Mouse (Mus musculus): ENCODE data around the gene Olfr147. TPM values are rescaled to one million over a fixed set of nuclear protein-coding genes. Genes with fewer than 3 reads are reported as not detected.
"Not testable (repeated sequence)": the region's sequence is repeated elsewhere in the genome, so short reads cannot be mapped to it uniquely, and the experiment has no call there.

The Olfr147 gene
- polyA plus RNA-seq (2012; ENCODE audit: insufficient read depth, insufficient read length, missing spikeins): not detected in 2 replicates

DNA sequence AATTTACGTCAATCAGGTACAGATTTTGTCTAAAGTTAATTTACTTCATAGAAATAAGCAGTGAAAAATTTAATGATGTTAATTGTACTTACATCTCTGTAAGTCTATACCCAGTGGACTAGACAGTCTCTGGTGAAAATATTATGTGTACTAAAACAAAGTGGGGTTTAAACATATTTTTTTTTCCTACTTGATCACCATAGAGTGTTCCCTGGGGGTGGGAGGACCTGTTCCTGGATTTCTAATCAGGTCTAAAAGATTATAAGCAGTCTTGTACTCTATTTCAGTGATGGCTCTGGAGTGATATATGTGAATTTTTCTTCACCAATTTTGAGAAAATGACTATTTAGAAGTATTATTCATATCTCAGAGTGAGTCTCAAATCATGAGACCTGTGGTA, at the start of gene Olfr147:
Gene Olfr147, plus strand, starts transcription at position 301 of the 400 bp plus-strand sequence.
- Histone ChIP-seq H3K4me3 (ENCODE audit: insufficient read depth, low read length) (no peak within 1 kb of the TSS), H3K4me1 (ENCODE audit: control insufficient read depth, insufficient read depth, low read length) (no peaks in the 10 kb centered on the region), H3K27ac (ENCODE audit: insufficient read depth, low read depth, low read length) (no peak within 1 kb of the TSS)
- no peak for TF ChIP-seq CTCF (IDR thresholded peaks at IDR 0.05; ENCODE audit: low read depth, low read length)
- TF ChIP-seq POLR2A (IDR thresholded peaks at IDR 0.05; ENCODE audit: borderline replicate concordance, low read depth, low read length): no peak

DNA sequence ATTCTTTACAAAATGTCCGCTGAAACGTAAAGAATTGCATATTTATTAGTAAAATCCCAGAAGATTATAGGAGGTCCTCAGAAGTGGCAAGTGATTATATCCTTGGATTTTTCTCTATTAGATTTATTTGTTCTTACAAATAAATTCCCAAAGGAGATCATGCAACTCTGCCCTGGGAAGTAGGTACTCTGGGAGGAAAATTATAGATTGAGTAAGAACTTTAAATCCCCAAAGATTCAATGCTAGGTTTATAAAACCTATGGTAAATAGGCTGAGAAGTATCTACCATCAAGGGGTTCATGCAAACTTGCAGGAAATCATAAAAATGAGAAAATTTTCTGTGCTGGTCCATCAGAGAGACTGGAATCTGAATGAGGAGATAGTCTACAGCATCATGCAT, 34.9 kb upstream of the Olfr147 start, which contains the start of gene Olfr250:
Gene Olfr250, plus strand, starts transcription at position 301 of the 400 bp plus-strand sequence.
- Histone ChIP-seq H3K27ac (ENCODE audit: insufficient read depth, low read depth, low read length) (no peak within 1 kb of the TSS), H3K4me1 (ENCODE audit: control insufficient read depth, insufficient read depth, low read length) (no peaks in the 10 kb centered on the region), H3K4me3 (ENCODE audit: insufficient read depth, low read length) (no peak within 1 kb of the TSS)
- TF ChIP-seq CTCF (IDR thresholded peaks at IDR 0.05; ENCODE audit: low read depth, low read length) (no peak), POLR2A (IDR thresholded peaks at IDR 0.05; ENCODE audit: borderline replicate concordance, low read depth, low read length) (no peak)

DNA sequence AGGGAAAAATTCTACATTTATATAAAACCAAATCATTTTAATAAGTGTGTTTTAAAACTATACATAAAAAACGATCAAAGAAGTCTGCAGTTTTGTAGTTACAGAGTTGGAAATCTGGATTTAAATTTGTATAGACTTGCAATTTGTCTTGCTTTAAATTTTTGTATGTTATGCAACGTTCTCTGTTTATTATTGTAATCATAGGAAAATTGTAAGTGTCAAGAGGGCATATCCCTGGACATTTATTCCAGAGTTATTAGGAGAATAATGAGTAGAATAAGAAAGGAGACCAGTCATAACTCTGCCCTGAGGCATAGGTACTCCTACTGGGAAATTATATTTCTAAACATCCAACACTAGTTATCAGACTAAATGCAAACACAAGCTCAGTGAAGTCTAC, 24.7 kb upstream of the Olfr147 start, which contains the start of gene Olfr251:
Gene Olfr251, plus strand, starts transcription at position 301 of the 400 bp plus-strand sequence.
- TF ChIP-seq POLR2A (IDR thresholded peaks at IDR 0.05; ENCODE audit: borderline replicate concordance, low read depth, low read length): no peak
- no peak for TF ChIP-seq CTCF (IDR thresholded peaks at IDR 0.05; ENCODE audit: low read depth, low read length)
- H3K4me3 ChIP-seq (ENCODE audit: insufficient read depth, low read length): no peak within 1 kb of the TSS
- H3K4me1 ChIP-seq (ENCODE audit: control insufficient read depth, insufficient read depth, low read length): no peaks in the 10 kb centered on the region
- H3K27ac ChIP-seq (ENCODE audit: insufficient read depth, low read depth, low read length): no peak within 1 kb of the TSS

DNA sequence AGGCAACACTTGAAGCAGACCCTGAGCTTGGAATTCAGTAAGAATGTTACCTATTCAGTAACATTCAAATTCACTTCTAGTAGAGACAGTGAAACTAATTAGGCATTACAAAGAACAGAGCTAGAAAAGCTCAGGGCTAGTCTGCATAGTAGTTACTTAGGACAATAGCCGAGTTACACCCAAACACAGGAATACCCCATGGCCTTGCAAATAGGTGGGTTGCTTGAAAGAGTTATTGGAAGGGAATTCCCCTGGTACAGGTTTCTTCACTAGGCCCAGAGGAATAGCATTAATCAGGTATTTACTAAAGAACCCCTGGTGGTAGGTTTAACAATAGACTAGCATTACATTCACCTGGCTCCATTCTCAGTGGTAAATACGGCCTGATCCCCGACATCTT, 6.0 kb downstream of the Olfr147 start:
- not testable (repeated sequence) for H3K4me1 ChIP-seq (ENCODE audit: control insufficient read depth, insufficient read depth, low read length); H3K4me3 ChIP-seq (ENCODE audit: insufficient read depth, low read length); H3K27ac ChIP-seq (ENCODE audit: insufficient read depth, low read depth, low read length)

DNA sequence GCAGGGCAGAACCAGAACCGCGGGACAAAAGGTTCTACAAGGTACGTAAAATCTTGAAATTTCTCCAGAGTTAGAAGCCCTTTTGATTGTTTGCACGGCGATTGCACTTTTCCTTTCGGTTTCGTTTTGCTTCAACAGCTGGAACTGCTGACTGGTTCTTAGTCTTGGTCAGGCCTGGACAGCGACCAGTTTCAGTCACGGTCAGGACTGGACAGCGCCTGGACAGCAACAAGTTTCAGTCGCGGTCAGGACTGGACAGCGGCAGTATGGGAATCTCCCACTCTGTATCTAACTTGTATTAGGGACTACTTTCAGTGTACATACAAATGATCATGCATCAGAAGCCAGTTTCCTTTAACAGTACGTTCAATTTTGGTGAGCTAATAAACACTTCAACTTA, 12.0 kb downstream of the Olfr147 start:
- not testable (repeated sequence) for H3K27ac ChIP-seq (ENCODE audit: insufficient read depth, low read depth, low read length); H3K4me3 ChIP-seq (ENCODE audit: insufficient read depth, low read length); H3K4me1 ChIP-seq (ENCODE audit: control insufficient read depth, insufficient read depth, low read length)

DNA sequence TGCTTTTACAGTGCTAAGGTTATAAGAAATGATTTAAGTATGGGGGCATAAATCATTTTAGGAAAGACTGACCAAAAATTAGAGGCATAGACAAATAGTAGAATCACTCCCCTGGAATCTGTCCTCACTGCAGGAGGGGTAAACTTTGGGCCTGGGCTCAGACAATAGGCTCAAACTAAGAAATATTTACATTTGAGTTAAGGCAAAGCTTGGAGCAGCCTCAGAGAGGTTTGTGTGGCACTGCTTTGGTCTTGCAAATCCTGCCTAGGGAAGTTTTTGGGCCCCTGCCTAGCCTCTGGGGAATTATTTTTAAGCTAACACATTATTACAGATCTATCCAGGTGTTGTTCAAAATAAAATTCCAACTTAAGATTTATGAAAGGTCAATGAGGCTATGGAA, 22.3 kb downstream of the Olfr147 start:
- Histone ChIP-seq H3K27ac (ENCODE audit: insufficient read depth, low read depth, low read length) (no peak overlapping the region), H3K4me1 (ENCODE audit: control insufficient read depth, insufficient read depth, low read length) (no peaks in the 10 kb centered on the region), H3K4me3 (ENCODE audit: insufficient read depth, low read length) (no peak overlapping the region)
- no peak for TF ChIP-seq CTCF (IDR thresholded peaks at IDR 0.05; ENCODE audit: low read depth, low read length)
- no peak for TF ChIP-seq POLR2A (IDR thresholded peaks at IDR 0.05; ENCODE audit: borderline replicate concordance, low read depth, low read length)

DNA sequence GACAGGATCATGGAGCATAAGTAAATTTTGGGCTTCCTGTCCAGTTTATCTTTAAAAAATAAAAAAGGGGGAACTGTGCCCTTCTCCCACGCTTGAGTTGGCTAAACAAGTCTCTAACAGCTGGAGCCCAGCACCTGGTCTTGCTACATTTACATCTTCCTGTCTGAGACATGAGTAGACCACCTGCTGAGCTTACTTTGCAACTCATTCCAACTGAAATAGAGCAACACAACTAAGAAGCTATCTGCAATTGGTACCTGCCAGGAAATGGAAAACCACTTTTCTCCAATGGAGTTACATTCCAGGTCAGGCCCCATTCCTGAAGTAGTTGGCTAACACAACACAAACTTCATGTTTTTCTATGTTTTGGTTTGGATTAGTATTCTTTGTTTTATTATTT, 25.5 kb downstream of the Olfr147 start:
- no peak for TF ChIP-seq POLR2A (IDR thresholded peaks at IDR 0.05; ENCODE audit: borderline replicate concordance, low read depth, low read length)
- TF ChIP-seq CTCF (IDR thresholded peaks at IDR 0.05; ENCODE audit: low read depth, low read length): no peak
- H3K4me3 ChIP-seq (ENCODE audit: insufficient read depth, low read length): no peak overlapping the region
- no peak overlapping the region for H3K27ac ChIP-seq (ENCODE audit: insufficient read depth, low read depth, low read length)
- H3K4me1 ChIP-seq (ENCODE audit: control insufficient read depth, insufficient read depth, low read length): no peaks in the 10 kb centered on the region

DNA sequence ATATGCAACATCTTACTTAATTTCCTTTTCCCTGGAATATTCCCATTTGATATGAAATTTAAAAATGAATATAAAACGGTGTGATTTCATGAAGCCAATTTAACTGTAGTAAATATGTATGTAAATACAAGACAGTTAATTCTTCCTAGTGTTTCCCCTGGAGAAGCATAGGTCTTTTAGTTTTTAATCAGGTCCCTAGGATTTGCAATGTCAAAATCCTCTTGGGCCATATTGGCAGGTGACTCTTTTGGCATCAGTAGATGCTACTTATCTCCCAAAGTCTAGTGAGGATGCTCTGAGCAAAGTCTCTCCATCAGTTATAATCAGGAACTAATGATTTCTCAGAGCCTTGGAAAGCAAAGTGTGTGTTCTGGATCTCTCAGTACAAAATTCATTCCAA, 27.7 kb downstream of the Olfr147 start, which contains the start of gene Olfr901:
Gene Olfr901, plus strand, starts transcription at position 301 of the 400 bp plus-strand sequence.
- no peak within 1 kb of the TSS for H3K4me3 ChIP-seq (ENCODE audit: insufficient read depth, low read length)
- H3K4me1 ChIP-seq (ENCODE audit: control insufficient read depth, insufficient read depth, low read length): no peaks in the 10 kb centered on the region
- TF ChIP-seq CTCF (IDR thresholded peaks at IDR 0.05; ENCODE audit: low read depth, low read length): no peak
- no peak for TF ChIP-seq POLR2A (IDR thresholded peaks at IDR 0.05; ENCODE audit: borderline replicate concordance, low read depth, low read length)
- H3K27ac ChIP-seq (ENCODE audit: insufficient read depth, low read depth, low read length): no peak within 1 kb of the TSS

DNA sequence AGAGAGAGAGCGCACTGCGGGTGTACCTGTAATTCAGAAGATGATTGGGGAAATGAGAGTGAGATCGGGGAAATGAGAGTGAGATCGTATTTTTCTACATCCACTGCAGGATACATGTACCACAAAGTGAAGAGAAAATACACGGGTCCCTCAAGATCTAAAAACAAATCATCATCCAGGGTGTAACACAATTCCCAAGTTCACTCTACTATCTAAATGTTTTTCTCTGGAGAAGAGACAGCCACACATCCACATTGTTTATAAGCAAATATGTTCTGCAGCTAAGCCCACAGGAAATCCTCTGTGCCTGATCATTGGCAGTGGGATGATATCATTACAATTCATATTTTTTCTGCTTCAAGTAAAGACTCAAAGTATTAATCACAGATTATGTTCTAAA, 45.9 kb downstream of the Olfr147 start, which contains the start of gene Olfr902:
Gene Olfr902, plus strand, starts transcription at position 301 of the 400 bp plus-strand sequence.
- no peak within 1 kb of the TSS for H3K4me3 ChIP-seq (ENCODE audit: insufficient read depth, low read length)
- TF ChIP-seq CTCF (IDR thresholded peaks at IDR 0.05; ENCODE audit: low read depth, low read length): no peak
- no peak for TF ChIP-seq POLR2A (IDR thresholded peaks at IDR 0.05; ENCODE audit: borderline replicate concordance, low read depth, low read length)
- no peak within 1 kb of the TSS for H3K27ac ChIP-seq (ENCODE audit: insufficient read depth, low read depth, low read length)
- no peaks in the 10 kb centered on the region for H3K4me1 ChIP-seq (ENCODE audit: control insufficient read depth, insufficient read depth, low read length)

Other genes starting within 250 kb of the Olfr147 start
- gene Olfr891, start 220.9 kb upstream of the Olfr147 start, polyA plus RNA-seq (2012; ENCODE audit: insufficient read depth, insufficient read length, missing spikeins): not detected in 2 replicates
- gene Olfr893, start 193.3 kb upstream of the Olfr147 start, polyA plus RNA-seq (2012; ENCODE audit: insufficient read depth, insufficient read length, missing spikeins): not detected in 2 replicates
- gene Olfr894, start 183.6 kb upstream of the Olfr147 start, polyA plus RNA-seq (2012; ENCODE audit: insufficient read depth, insufficient read length, missing spikeins): not detected in 2 replicates
- not detected in 2 replicates for gene Olfr143, start 148.9 kb upstream of the Olfr147 start, polyA plus RNA-seq (2012; ENCODE audit: insufficient read depth, insufficient read length, missing spikeins)
- not detected in 2 replicates for gene Olfr895, start 133.8 kb upstream of the Olfr147 start, polyA plus RNA-seq (2012; ENCODE audit: insufficient read depth, insufficient read length, missing spikeins)
- gene Olfr896-ps1, start 110.6 kb upstream of the Olfr147 start, polyA plus RNA-seq (2012; ENCODE audit: insufficient read depth, insufficient read length, missing spikeins): not detected in 2 replicates
- not detected in 2 replicates for gene Olfr25, start 72.6 kb upstream of the Olfr147 start, polyA plus RNA-seq (2012; ENCODE audit: insufficient read depth, insufficient read length, missing spikeins)
- not detected in 2 replicates for gene Olfr898, start 53.3 kb upstream of the Olfr147 start, polyA plus RNA-seq (2012; ENCODE audit: insufficient read depth, insufficient read length, missing spikeins)
- not detected in 2 replicates for gene Olfr250, start 34.8 kb upstream of the Olfr147 start, polyA plus RNA-seq (2012; ENCODE audit: insufficient read depth, insufficient read length, missing spikeins)
- gene Olfr251, start 24.6 kb upstream of the Olfr147 start, polyA plus RNA-seq (2012; ENCODE audit: insufficient read depth, insufficient read length, missing spikeins): not detected in 2 replicates
- gene Olfr901, start 27.8 kb downstream of the Olfr147 start, polyA plus RNA-seq (2012; ENCODE audit: insufficient read depth, insufficient read length, missing spikeins): not detected in 2 replicates
- gene Olfr902, start 46.0 kb downstream of the Olfr147 start, polyA plus RNA-seq (2012; ENCODE audit: insufficient read depth, insufficient read length, missing spikeins): not detected in 2 replicates
- gene Olfr904, start 61.4 kb downstream of the Olfr147 start, polyA plus RNA-seq (2012; ENCODE audit: insufficient read depth, insufficient read length, missing spikeins): not detected in 2 replicates
- gene Olfr905, start 69.4 kb downstream of the Olfr147 start, polyA plus RNA-seq (2012; ENCODE audit: insufficient read depth, insufficient read length, missing spikeins): 0.16 and 0.41 TPM in 2 replicates
- not detected in 2 replicates for gene Olfr906, start 85.4 kb downstream of the Olfr147 start, polyA plus RNA-seq (2012; ENCODE audit: insufficient read depth, insufficient read length, missing spikeins)
- not detected in 2 replicates for gene Olfr907, start 94.1 kb downstream of the Olfr147 start, polyA plus RNA-seq (2012; ENCODE audit: insufficient read depth, insufficient read length, missing spikeins)
- gene Olfr911-ps1, start 119.9 kb downstream of the Olfr147 start, polyA plus RNA-seq (2012; ENCODE audit: insufficient read depth, insufficient read length, missing spikeins): not detected in 2 replicates
- gene Olfr910, start 136.2 kb downstream of the Olfr147 start, polyA plus RNA-seq (2012; ENCODE audit: insufficient read depth, insufficient read length, missing spikeins): not detected in 2 replicates
- 0.15 TPM in 2 replicates for gene Olfr912, start 178.5 kb downstream of the Olfr147 start, polyA plus RNA-seq (2012; ENCODE audit: insufficient read depth, insufficient read length, missing spikeins)
- gene Olfr913, start 191.1 kb downstream of the Olfr147 start, polyA plus RNA-seq (2012; ENCODE audit: insufficient read depth, insufficient read length, missing spikeins): not detected in 2 replicates
- not detected in 2 replicates for gene Olfr914, start 203.4 kb downstream of the Olfr147 start, polyA plus RNA-seq (2012; ENCODE audit: insufficient read depth, insufficient read length, missing spikeins)